ENCODE assay signal across 10 mouse cellular contexts in the genomic region with DNA sequence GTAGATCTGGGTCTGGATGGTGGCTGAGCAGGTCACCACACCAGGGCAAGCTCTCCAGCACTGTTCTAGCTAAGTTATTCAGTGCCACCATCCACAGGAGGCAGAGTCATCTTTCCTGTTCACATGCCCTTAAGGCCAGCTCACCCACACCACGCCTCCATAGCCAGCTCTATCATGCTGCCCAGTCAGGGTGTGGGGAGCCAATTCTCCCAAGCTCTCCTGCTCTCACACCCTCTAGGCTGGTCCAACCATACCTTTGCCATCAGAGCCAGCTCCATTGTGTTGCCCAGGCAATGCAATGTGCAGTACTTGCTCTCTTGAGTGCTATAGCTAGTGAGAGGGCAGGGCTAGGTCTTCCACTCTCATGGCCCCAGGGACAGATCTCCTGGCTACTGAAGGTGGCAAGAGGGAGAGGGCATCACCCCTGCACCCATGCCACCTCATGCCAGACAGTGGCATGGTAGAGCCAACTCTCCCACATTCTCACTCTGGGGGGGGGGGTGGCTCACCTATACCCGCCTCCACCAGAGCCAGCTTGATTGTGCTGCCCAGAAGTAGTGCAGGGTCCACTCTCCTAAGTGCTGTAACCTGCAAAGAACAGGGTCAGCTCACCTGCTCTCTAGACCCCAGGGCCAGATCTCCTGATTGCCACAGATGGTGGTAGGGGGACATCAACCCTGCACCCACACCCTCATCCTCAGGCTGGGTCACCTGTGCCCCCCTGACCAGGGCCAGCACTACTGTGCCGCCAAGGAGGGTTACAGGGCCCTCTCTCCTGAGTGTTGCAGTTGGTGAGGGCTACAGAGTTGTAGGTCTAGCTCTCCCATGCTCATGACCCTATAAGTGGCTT. TPM values are rescaled to one million over a fixed set of nuclear protein-coding genes. Genes with fewer than 3 reads are reported as not detected.
A peak's percentile ranks its signal among the peaks of the same experiment; 100 is the strongest.
DNase-seq lines count a peak whose midpoint lies in the region; ATAC-seq and TF ChIP-seq lines count a peak whose summit lies in the region.
"Had no signal": no experiment of that assay in that cellular context is flagged by ENCODE, and none has a peak within 500 bp of the region (broad histone marks: within the 10 kb centered on the region; RNA-seq: fewer than 3 reads in every experiment).

No protein-coding gene starts in this region.

- no peak for TF ChIP-seq EP300 in heart, adult 2 months (IDR thresholded peaks at IDR 0.05; ENCODE audit: insufficient read depth, low read depth, low read length)
- TF ChIP-seq EP300 in liver, embryonic 14.5 days (IDR thresholded peaks at IDR 0.05; ENCODE audit: low read depth): no peak

- DNase-seq in heart, adult 2 months: no peak
- DNase-seq in neural tube, embryonic 10.5 days (ENCODE audit: extremely low spot score, low spot score): no peak
- no peak for DNase-seq in liver, embryonic 14.5 days (ENCODE audit: low read depth in 3 of 3, low spot score in 3 of 3)
- no peak for DNase-seq in layer of hippocampus, adult 9-11 months
- no peak for DNase-seq in MN1 (ENCODE audit: low spot score)
- DNase-seq in cerebellum, adult 2 months: no peak
- DNase-seq: kidney, postnatal 36 days had no signal

- no peak overlapping the region for H3K4me2 ChIP-seq in heart, embryonic 11.5 days
- H3K4me2 ChIP-seq in neural tube, embryonic 12.5 days (replicated peaks): no peak overlapping the region
- peak overlapping the region; percentile 32; the same call in 1 of the 2 replicates for H3K4me2 ChIP-seq in liver, embryonic 14.5 days (ENCODE audit: low read depth)
- H3K4me2 ChIP-seq: limb, embryonic 13.5 days had no signal

- no peaks in the 10 kb centered on the region for H3K9me3 ChIP-seq in heart, embryonic 11.5 days (replicated peaks; ENCODE audit: control insufficient read depth, low read length)
- H3K9me3 ChIP-seq in neural tube, embryonic 12.5 days: no peaks in the 10 kb centered on the region
- H3K9me3 ChIP-seq in liver, embryonic 14.5 days (ENCODE audit: control insufficient read depth, low read length): no peaks in the 10 kb centered on the region
- H3K9me3 ChIP-seq: limb, embryonic 13.5 days had no signal

- peaks cover 7% of the 10 kb centered on the region for H3K4me1 ChIP-seq in heart, embryonic 11.5 days (ENCODE audit: control insufficient read depth, insufficient read depth, low read length)
- peaks cover 18% of the 10 kb centered on the region for H3K4me1 ChIP-seq in heart, adult 2 months (ENCODE audit: control insufficient read depth, insufficient read depth, low read length)
- no peaks in the 10 kb centered on the region; the same call in 1 of the 2 replicates for H3K4me1 ChIP-seq in neural tube, embryonic 12.5 days
- H3K4me1 ChIP-seq in liver, embryonic 14.5 days (replicated peaks; ENCODE audit: control insufficient read depth in 2 of 2, insufficient read depth in 2 of 2, low read length in 1 of 2): peaks cover 58 to 60% of the 10 kb centered on the region in 2 experiments
- H3K4me1 ChIP-seq in cerebellum, adult 2 months (ENCODE audit: control insufficient read depth, insufficient read depth, low read length): peaks cover 15% of the 10 kb centered on the region

- intact Hi-C loops in heart, adult 2 months (cut with DNase I): no loop called here

- H3K9ac ChIP-seq in heart, embryonic 11.5 days (ENCODE audit: low read depth, low read length): no peak overlapping the region
- no peak overlapping the region for H3K9ac ChIP-seq in heart, adult 2 months (ENCODE audit: low read depth, low read length)
- H3K9ac ChIP-seq in neural tube, embryonic 12.5 days: no peak overlapping the region
- no peak overlapping the region for H3K9ac ChIP-seq in liver, embryonic 14.5 days (replicated peaks)
- H3K9ac ChIP-seq: limb, embryonic 13.5 days had no signal

- no peak for TF ChIP-seq POLR2A in heart, adult 2 months (IDR thresholded peaks at IDR 0.05; ENCODE audit: insufficient read depth, low read depth, low read length)
- TF ChIP-seq POLR2A in cerebellum, adult 2 months (IDR thresholded peaks at IDR 0.05; ENCODE audit: borderline replicate concordance, insufficient read depth, low read length): no peak

- H3K79me2 ChIP-seq in heart, adult 2 months (replicated peaks; ENCODE audit: control insufficient read depth, insufficient read depth, low read length): peaks cover 19% of the 10 kb centered on the region

- H3K27ac ChIP-seq in heart, embryonic 11.5 days (ENCODE audit: low read depth, low read length): no peak overlapping the region
- H3K27ac ChIP-seq in heart, adult 2 months: no peak overlapping the region
- H3K27ac ChIP-seq in neural tube, embryonic 12.5 days: no peak overlapping the region
- H3K27ac ChIP-seq in liver, embryonic 14.5 days: no peak overlapping the region; the same call in 1 of the 2 replicates
- H3K27ac ChIP-seq in cerebellum, adult 2 months (ENCODE audit: insufficient read depth, low read length): no peak overlapping the region
- H3K27ac ChIP-seq: limb, embryonic 13.5 days had no signal

- H3K27me3 ChIP-seq in heart, embryonic 11.5 days (ENCODE audit: control insufficient read depth, insufficient read depth, low read length): no peaks in the 10 kb centered on the region
- H3K27me3 ChIP-seq in heart, adult 2 months (ENCODE audit: control insufficient read depth, insufficient read depth, low read length): no peaks in the 10 kb centered on the region
- H3K27me3 ChIP-seq in neural tube, embryonic 12.5 days (replicated peaks): no peaks in the 10 kb centered on the region
- H3K27me3 ChIP-seq in liver, embryonic 14.5 days (ENCODE audit: control insufficient read depth, insufficient read depth, low read length): no peaks in the 10 kb centered on the region
- H3K27me3 ChIP-seq in cerebellum, adult 2 months (ENCODE audit: control insufficient read depth, insufficient read depth, low read length): no peaks in the 10 kb centered on the region
- H3K27me3 ChIP-seq: limb, embryonic 13.5 days had no signal

- no peak overlapping the region for H3K4me3 ChIP-seq in heart, embryonic 11.5 days (ENCODE audit: low read depth, low read length)
- H3K4me3 ChIP-seq in heart, adult 2 months: no peak overlapping the region
- no peak overlapping the region for H3K4me3 ChIP-seq in neural tube, embryonic 12.5 days
- no peak overlapping the region for H3K4me3 ChIP-seq in liver, embryonic 14.5 days (ENCODE audit: insufficient read depth in 1 of 2, low read depth in 2 of 2, low read length in 2 of 2)
- no peak overlapping the region for H3K4me3 ChIP-seq in cerebellum, adult 2 months (replicated peaks; ENCODE audit: insufficient read depth, low read depth, low read length)
- H3K4me3 ChIP-seq: limb, embryonic 13.5 days had no signal

- H3K36me3 ChIP-seq in heart, embryonic 11.5 days (ENCODE audit: control insufficient read depth, insufficient read depth, low read length): no peaks in the 10 kb centered on the region
- peaks cover 11% of the 10 kb centered on the region for H3K36me3 ChIP-seq in heart, adult 2 months (ENCODE audit: control insufficient read depth, insufficient read depth, low read length)
- no peaks in the 10 kb centered on the region for H3K36me3 ChIP-seq in neural tube, embryonic 12.5 days
- H3K36me3 ChIP-seq in liver, embryonic 14.5 days (replicated peaks; ENCODE audit: control insufficient read depth, insufficient read depth, low read depth): no peaks in the 10 kb centered on the region
- H3K36me3 ChIP-seq: limb, embryonic 13.5 days had no signal

- 0 out of 2 replicates have a peak, but pooled peaks have one; percentile 46 for ATAC-seq in heart, embryonic 11.5 days (replicated peaks; ENCODE audit: insufficient number of reproducible peaks, low FRiP score, low TSS enrichment)
- peak; percentile 25; the same call in 1 of the 2 replicates for ATAC-seq in neural tube, embryonic 12.5 days (ENCODE audit: low FRiP score, low read depth)
- ATAC-seq in liver, embryonic 14.5 days (ENCODE audit: insufficient read depth): peak; percentile 79

- TF ChIP-seq CTCF in heart, adult 2 months (IDR thresholded peaks at IDR 0.05): no peak
- peak; percentile 14; the same call in 1 of the 2 replicates for TF ChIP-seq CTCF in liver, embryonic 14.5 days (IDR thresholded peaks at IDR 0.05; ENCODE audit: low read depth)
- no peak for TF ChIP-seq CTCF in cerebellum, adult 2 months (IDR thresholded peaks at IDR 0.05; ENCODE audit: borderline replicate concordance, insufficient read depth, low read depth, low read length)

- WGBS in heart, embryonic 11.5 days (ENCODE audit: insufficient replicate concordance): 77% methylated on average over 3 of the region's 3 CpGs
- 96% methylated on average over 3 of the region's 3 CpGs for WGBS in heart, adult 2 months
- 94% methylated on average over 3 of the region's 3 CpGs for WGBS in neural tube, embryonic 12.5 days
- 61% methylated on average over 3 of the region's 3 CpGs for WGBS in liver, embryonic 14.5 days (ENCODE audit: insufficient replicate concordance)
- 95% methylated on average over 3 of the region's 3 CpGs for WGBS in cerebellum, adult 2 months

RNA-seq across cellular contexts. Expression of gene Jak1, which starts 25.5 kb away (rescaled TPM):
- 65.1 and 69.8 TPM in 2 replicates for polyA plus RNA-seq in heart, embryonic 11.5 days (2014; fragmentation: Nextera tagmentation; extraction: Ambion mirVana)
- total RNA-seq in heart, adult 2 months (2021): 10 to 100 TPM; 86.7 to 95.4 TPM
- 30.9 and 53.7 TPM in 2 replicates for polyA plus RNA-seq in heart, adult 2 months (2012; rRNA removed)
- polyA plus RNA-seq in neural tube, embryonic 12.5 days (2016; fragmentation: Nextera tagmentation; extraction: Ambion mirVana): 52.7 and 64.7 TPM in 2 replicates
- 13.0 and 19.8 TPM in 2 replicates for polyA plus RNA-seq in liver, embryonic 14.5 days (2012; rRNA removed)
- polyA plus RNA-seq in liver, embryonic 14.5 days (2014; fragmentation: Nextera tagmentation; extraction: Ambion mirVana): 38.2 and 43.2 TPM in 2 replicates
- polyA plus RNA-seq in cerebellum, adult 2 months (2012; rRNA removed): 72.2 and 76.8 TPM in 2 replicates

Comparison
In these comparisons a context has a peak if more than half of its experiments do, and no peak if none do; other contexts are left out.
1. ATAC-seq: peak in every context shown above with its lines; median percentile 79 in liver, embryonic 14.5 days; 46 in heart, embryonic 11.5 days; 25 in neural tube, embryonic 12.5 days.